Mouse (Mus musculus) adrenal gland, adult (tissue): ENCODE measurements around the gene Mknk2.

ENCODE experiments used
- DNase-seq, 2 experiments: peaks; one replicate each; pipeline ENCODE4 v3.0.0; 2022 to 2023; ENCODE audit warnings: low spot score in 1 of 2; ENCODE audit not compliant: inconsistent age in 2 of 2

Gene Mknk2

GRCm38 (mm10) chr10:80670531-80670930 is 7.4 kb downstream of the Mknk2 start:
- DNase-seq: no peak

GRCm38 (mm10) chr10:80669737-80670485 is 8.0 kb downstream of the Mknk2 start:
- peak; percentile 65 to 82 for DNase-seq

GRCm38 (mm10) chr10:80669018-80669417 is 8.9 kb downstream of the Mknk2 start:
- no peak for DNase-seq

GRCm38 (mm10) chr10:80668614-80669013 is 9.3 kb downstream of the Mknk2 start:
- peak in 1 of 2 experiments; percentile 54 for DNase-seq

GRCm38 (mm10) chr10:80666837-80667412 is 11.0 kb downstream of the Mknk2 start:
- DNase-seq: no peak

DNA sequence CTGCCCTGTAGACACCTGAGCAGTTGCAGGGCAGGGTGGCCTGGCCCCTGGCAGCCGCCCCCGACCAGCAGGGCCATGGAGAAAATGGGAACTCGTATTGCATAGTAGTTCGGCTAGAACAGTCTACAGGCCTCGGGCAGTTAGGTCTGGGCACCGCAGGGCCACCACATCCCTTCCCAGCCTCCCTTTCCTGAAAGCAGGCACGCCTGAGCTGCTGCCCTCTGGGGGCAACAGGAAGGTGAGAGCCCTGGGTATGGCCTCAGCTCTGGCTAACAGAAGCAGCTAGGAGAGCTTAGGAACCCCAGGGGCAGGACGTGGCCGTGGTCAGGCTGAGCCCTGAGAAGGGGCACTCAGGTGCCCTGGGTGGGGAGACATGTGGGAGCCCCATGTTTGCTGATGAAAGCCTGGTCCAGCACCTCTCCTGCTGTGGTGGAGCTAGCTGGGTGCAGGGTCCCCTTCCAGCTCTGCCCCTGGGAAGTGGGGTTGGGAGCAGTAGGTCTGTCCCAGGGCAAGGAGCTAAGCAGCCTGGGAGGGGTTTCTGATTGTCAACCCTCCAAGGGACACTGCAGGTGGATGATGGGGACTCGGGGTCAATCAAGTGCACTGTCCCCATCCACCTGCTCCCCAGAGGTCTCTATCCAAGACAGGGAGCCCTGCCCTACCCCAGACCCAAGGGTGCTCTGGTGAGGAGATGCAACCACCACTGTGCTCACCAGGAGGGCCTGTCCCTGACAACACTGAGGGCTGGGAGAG is 11.8 kb downstream of the Mknk2 start:
- DNase-seq: peak in 1 of 2 experiments; percentile 65

GRCm38 (mm10) chr10:80665459-80665858 is 12.5 kb downstream of the Mknk2 start:
- DNase-seq: peak in 1 of 2 experiments; percentile 55

DNA sequence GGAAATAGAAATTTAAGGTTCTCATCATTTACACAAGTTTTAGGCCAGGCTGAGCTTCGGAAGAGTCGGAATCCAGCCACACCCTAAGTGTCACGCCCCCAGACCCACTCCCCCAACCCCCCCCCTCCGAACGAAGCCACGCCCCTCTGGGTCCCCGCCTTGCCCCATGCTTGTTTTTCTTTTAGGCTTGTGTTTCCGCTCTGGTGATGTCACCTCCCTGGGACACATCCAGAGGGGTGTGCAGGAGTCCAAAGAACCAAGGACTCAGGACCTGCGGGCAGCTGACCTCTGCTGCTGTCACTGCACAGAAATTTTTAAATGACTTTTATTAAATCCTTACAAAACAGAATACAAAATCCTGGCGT is 12.9 kb downstream of the Mknk2 start:
- peak; percentile 87 to 93 for DNase-seq

- DNase-seq: peak; percentile 93 to 94
Measured at GRCm38 (mm10) chr10:80664197-80665015, 13.5 kb downstream of the Mknk2 start.

DNA sequence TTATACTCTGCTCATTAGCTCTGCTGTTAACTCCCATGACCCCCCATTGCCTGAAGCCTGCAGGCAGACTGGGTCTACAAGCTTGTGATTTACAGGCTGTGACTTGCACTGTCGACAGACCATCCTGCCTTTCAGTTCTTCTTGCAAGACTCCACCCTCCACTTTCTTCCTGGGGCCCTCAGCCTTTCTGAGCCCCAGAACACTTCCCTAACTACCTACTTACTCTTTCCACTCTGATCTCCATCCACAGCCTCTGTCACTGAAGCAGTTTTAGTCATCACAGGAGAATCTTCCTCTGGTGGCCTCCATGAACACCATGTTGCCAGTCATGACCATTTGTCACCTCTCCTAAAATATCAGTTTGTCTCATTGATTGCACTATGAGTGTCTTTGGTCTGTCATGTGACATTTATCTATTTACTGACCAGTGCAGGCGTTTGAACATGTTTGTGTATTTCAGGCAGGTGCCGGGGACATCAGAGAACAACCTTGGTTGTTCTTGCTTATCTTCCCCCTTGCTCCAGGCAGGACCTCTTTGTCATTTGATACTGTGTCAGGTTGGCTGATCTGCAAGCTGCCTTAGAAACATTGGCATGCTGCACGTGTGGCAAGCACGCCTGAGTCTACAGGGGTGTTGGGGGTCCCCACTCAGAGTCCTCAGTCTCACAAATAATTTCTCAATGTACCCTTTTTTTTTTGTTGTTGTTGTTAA is 14.3 kb downstream of the Mknk2 start:
- peak; percentile 25 to 64 for DNase-seq

DNA sequence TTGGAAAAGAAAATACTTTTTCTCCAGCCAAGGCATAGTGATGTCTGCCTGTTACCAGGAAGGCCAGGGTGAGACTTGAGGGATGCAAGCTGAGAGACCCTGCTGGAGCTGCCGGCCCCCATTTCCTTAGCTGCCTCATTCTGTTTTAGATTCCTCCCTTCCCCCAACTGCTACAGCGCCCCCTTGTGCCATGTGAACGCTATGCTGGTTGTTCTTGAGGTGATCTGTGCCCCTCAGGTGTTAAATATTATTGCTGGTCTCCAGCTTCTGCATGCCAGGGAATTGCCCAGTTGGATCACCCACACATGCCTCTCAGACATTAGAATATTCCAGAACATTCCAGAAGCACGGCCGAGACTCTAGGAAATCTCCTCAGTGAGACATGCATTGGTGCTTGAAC is 16.8 kb downstream of the Mknk2 start:
- DNase-seq: peak in 1 of 2 experiments; percentile 71

- peak; percentile 70 to 91 for DNase-seq
Measured at GRCm38 (mm10) chr10:80659213-80659612, 18.7 kb downstream of the Mknk2 start.

DNA sequence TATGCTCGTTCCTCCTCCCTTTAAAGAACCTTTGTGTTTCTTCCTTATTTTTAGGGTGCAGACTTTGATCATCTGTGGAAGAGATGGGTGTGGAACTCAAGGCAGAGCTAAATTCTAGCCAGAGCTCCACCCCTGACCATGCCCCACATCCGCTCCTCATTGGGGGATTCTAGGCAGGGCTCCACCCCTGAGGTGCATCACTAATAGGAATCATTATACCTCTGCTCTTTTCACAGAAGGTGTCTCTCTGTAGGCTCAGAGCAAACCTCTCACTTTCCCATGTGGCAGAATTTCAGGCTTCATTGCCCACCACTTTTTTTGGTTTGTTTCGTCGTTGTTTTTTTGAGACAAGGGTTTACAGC is 19.1 kb downstream of the Mknk2 start:
- no peak for DNase-seq

- no peak for DNase-seq
Measured at GRCm38 (mm10) chr10:80658194-80658840, 19.6 kb downstream of the Mknk2 start.

- DNase-seq: no peak
Measured at GRCm38 (mm10) chr10:80656863-80657623, 20.9 kb downstream of the Mknk2 start, which contains the start of gene Btbd2. TSS of gene Btbd2 (minus strand) at chr10:80657071.

GRCm38 (mm10) chr10:80656130-80656862 is 21.6 kb downstream of the Mknk2 start:
- DNase-seq: peak; percentile 97 to 99

- DNase-seq: peak in 1 of 2 experiments; percentile 56
Measured at GRCm38 (mm10) chr10:80655406-80656129, 22.3 kb downstream of the Mknk2 start.

DNA sequence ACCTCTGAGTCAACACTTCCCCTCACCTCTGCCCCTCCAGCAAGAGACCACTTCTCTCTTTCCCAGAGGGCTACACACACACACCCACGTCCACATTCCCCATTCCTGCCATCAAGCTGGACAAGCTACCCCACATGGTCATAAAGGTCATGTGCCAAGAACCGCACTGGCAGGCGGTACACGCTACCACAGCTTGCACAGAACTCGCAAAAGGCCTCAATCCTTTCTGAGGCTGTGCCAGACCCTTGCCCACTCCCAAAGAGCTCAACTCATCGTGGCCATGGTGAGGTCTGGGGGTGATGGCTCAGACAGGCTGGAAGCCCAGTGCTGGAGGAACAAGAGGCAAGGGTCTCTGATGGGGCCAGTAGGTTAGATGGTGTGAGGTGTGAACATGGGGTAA is 23.0 kb downstream of the Mknk2 start:
- peak in 1 of 2 experiments; percentile 52 for DNase-seq
